Mouse (Mus musculus): ENCODE measurements around the gene Sult2a3.
"Not testable (repeated sequence)": the region's sequence is repeated elsewhere in the genome, so short reads cannot be mapped to it uniquely, and the experiment has no call there.

Gene Sult2a3

DNA sequence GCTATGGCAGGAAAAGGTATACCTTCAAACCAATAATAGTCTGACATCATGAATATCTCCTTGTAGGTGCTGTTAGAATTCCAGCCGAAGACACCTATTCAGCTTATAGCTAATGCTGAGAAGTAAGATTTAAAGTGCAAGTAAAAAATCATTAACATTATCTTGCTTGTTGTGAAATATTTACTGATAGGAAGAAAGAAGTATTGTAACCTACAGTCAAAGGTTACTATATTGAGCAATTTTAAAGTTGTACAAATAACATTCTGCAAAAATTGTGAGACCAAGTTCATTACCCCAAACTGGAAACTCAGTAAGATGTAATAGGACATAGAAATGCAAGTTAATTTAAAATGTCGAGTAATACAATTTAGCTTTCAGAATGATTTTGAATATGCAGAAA, at the start of gene Sult2a3:
TSS of gene Sult2a3 (minus strand) at position 101 of the 400 bp plus-strand sequence.
- no peak for DNase-seq

DNA sequence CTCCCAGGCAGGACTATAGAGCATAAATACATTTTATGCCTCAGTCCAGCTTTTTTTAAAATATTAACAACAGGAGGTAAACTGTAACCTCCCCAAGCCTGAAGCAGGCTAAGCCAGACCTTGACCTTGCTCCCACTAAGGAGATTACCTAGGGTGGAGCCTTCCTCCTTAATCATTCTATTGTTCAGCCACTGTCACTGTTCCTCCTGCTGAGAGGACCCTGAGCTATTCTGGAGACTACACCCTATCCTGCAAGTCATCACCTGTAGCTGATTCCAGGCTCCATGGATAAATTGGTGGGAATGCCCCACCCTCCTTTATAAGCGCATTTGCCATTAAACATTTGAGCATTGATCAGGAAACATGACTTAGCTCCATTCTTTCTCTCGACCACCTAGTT, 2.4 kb downstream of the Sult2a3 start:
- DNase-seq, result no peak

DNA sequence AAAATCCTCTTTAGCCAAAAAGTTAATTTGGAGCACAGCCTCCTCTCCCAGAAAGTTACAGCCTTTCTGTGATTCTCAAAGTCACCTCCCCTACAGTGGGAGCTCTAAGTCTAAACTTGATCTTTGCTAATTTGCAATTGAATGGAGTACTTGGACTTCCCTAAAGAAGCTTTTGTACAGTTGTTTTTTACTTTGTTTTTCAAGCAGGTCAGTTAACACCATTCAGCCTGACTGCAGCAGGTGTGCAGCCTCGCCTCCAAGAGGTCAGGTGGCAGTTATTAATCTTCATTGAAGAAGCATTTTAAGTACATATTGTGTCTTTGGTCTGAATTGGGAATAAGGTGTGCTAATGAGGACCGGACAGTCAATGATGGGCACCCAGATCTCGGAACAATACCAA, 3.0 kb downstream of the Sult2a3 start:
- DNase-seq, result not testable (repeated sequence)

DNA sequence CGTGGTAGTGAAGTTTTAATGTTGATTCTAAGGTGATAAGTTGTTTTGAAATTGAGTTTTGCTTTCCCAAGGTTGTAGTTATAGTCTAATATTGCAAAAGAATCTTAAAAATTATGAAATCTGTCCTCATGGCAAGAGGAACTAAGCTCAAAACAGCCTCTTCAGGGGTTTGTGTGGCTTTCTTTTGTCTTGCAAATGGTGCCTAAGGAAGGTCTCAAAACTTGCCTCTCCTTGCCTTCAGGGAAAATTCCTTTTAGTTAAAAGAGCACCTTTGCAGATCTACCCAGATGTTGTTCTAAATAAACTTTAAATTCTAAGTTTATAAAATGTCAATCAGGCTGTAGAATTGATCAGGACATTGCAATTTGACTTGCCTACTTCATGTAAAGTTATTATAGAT, 6.1 kb downstream of the Sult2a3 start:
- no peak for DNase-seq

DNA sequence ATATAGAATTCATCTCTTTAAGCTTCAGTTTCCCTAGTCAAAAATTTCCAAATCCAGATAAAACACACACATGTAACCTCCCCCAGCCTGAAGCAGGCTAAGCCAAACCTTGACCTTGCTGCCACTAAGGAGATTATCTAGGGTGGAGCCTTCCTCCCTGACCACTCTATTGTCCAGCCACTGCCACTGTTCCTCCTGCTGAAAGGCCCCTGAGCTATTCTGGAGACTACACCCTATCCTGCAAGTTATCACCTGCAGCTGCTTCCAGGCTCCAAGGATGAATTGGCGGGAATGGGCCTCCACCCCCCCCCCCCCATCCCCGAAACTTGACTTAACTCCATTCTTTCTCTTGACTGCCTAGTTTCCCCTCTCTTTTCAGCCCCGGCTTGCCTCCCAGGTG, 8.4 kb downstream of the Sult2a3 start:
- DNase-seq, result not testable (repeated sequence)

DNA sequence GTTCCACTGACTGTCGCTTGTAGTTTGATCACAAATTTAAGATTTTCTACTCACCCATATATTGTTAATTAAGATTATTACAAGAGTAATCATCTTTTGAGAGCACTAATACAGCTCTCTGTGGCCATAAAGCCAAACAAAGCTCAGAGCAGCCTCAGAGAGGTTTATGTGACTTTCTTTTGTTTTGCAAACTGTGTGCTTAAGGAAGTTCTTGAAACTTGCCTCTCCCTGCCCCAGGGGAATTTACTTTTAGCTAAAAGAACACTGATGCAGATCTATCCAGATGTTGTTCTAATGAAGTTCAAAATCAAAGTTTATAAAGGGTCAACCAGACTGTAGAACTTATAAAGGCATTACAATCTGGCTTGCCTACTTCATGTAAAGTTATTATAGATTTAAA, 75.0 kb downstream of the Sult2a3 start:
- DNase-seq, result not testable (repeated sequence)

DNA sequence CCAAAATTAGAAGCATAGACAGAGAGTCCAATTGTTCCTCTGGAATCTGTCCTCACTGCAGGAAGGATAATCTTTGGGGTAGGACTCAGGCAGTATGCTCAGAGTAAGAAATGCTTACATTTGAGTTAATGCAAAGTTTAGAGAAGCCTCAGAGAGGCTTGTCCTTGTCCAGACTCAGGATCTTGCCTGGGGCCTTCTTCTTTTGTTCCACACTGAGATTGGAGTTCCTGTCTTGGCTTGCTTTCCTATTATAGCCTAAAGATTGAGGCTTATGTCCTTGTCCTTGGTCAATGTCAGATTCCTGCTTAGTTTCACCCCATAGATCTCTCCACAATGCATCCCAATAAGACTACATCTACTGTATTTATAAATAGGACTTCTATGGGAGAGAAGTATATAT, 92.0 kb downstream of the Sult2a3 start:
- DNase-seq, result not testable (repeated sequence)

Measured in cerebellum, adult 9-10 months (tissue).